Mouse (Mus musculus): ENCODE measurements at regions not wholly inside any gene's neighbourhood (a gene's known extent, or its start where the extent isn't known, plus 50 kb on each side); places are given as distances from the start of the nearest gene placed in this dataset.

DNA sequence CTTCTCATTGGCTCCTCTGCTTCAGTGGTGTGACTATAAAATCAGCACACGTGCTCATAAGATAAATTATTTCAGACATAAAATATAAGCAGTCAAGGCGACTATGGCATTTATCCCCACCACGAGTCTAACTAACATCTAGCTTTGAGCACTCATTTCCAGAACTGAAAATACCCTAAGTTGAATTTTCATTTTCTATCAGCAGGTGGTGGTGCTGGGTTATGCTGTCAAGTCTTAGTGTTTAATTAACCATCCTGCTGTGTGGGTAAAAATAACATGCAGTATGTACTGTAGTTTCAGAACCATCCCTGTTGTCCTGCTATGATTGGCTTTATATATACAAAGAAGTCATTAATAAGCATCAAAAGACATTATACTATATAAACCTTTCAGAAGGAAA lies 110.8 kb upstream of the Dcn start:
- 68% methylated on average over 3 of the region's 3 CpGs for WGBS
- TF ChIP-seq POLR2A (IDR thresholded peaks at IDR 0.05; ENCODE audit: borderline replicate concordance, control insufficient read depth, low read depth, low read length) (no peak), CTCF (IDR thresholded peaks at IDR 0.05; ENCODE audit: control insufficient read depth, insufficient read depth, low read length) (no peak)

DNA sequence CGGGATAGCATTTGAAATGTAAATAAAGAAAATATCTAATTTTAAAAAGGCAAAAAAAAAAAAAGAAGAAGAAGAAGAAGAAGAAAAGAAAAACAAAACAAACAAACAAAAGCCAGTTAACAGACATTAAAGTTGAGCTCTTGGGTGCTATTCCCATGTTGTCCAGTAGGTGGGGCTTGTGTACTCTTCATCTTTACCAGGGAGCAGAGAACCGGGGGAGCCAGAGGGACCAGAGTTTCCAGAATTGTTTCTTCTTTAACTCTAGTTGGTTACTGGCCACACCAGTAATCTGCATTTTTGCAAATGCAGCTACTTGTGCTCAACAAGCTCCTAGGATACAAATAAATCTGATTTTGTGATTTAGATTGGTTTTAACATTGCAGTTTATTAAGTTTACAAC lies 103.6 kb upstream of the Dcn start:
- H3K27ac ChIP-seq (ENCODE audit: control insufficient read depth, insufficient read depth, low read depth, low read length, poor library complexity), result no peak overlapping the region
- 16% methylated on average over 2 of the region's 2 CpGs for WGBS
- H3K4me3 ChIP-seq (replicated peaks; ENCODE audit: control insufficient read depth, low read depth, low read length), result no peak overlapping the region
- H3K4me1 ChIP-seq (ENCODE audit: control insufficient read depth, insufficient read depth, low read length), result no peaks in the 10 kb centered on the region
- TF ChIP-seq CTCF (IDR thresholded peaks at IDR 0.05; ENCODE audit: control insufficient read depth, insufficient read depth, low read length), result peak; percentile 49; the same call in 1 of the 2 replicates
- TF ChIP-seq POLR2A (IDR thresholded peaks at IDR 0.05; ENCODE audit: borderline replicate concordance, control insufficient read depth, low read depth, low read length), result no peak

More for the DNA sequence above, 110.8 kb upstream of the Dcn start:
- Histone ChIP-seq H3K27ac (ENCODE audit: control insufficient read depth, insufficient read depth, low read depth, low read length, poor library complexity) (no peak overlapping the region), H3K4me1 (ENCODE audit: control insufficient read depth, insufficient read depth, low read length) (no peaks in the 10 kb centered on the region), H3K4me3 (replicated peaks; ENCODE audit: control insufficient read depth, low read depth, low read length) (no peak overlapping the region)

GRCm38 (mm10) chr10:97376376-97376775 lies 103.0 kb upstream of the Dcn start:
- TF ChIP-seq CTCF (IDR thresholded peaks at IDR 0.05; ENCODE audit: control insufficient read depth, insufficient read depth, low read length), result no peak
- no peak for TF ChIP-seq POLR2A (IDR thresholded peaks at IDR 0.05; ENCODE audit: borderline replicate concordance, control insufficient read depth, low read depth, low read length)
- 59% methylated on average over 4 of the region's 4 CpGs for WGBS
- Histone ChIP-seq H3K4me3 (replicated peaks; ENCODE audit: control insufficient read depth, low read depth, low read length) (no peak overlapping the region), H3K4me1 (ENCODE audit: control insufficient read depth, insufficient read depth, low read length) (no peaks in the 10 kb centered on the region), H3K27ac (ENCODE audit: control insufficient read depth, insufficient read depth, low read depth, low read length, poor library complexity) (no peak overlapping the region)

DNA sequence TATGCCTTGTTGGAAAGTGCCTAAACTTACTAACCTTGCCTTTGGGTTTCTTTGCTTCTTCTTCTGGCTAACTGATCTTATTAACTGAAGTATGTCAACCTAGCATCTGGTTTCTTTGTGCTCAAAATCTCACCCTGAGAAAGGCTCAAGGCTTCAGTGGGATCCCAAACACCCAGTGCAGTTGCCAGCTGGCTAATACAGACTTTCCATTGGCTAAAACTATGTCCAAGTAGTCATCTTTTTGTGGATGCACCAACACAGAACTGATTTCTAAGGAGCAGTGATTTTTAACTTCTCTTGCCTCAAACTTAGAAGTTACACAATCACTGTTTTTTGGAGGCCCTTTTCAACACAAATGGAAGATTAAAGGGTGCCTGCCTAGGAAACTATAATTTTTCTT lies 97.8 kb upstream of the Dcn start:
- no peak overlapping the region for H3K27ac ChIP-seq (ENCODE audit: control insufficient read depth, insufficient read depth, low read depth, low read length, poor library complexity)
- no peak for TF ChIP-seq POLR2A (IDR thresholded peaks at IDR 0.05; ENCODE audit: borderline replicate concordance, control insufficient read depth, low read depth, low read length)
- TF ChIP-seq CTCF (IDR thresholded peaks at IDR 0.05; ENCODE audit: control insufficient read depth, insufficient read depth, low read length), result no peak
- H3K4me3 ChIP-seq (replicated peaks; ENCODE audit: control insufficient read depth, low read depth, low read length), result no peak overlapping the region
- H3K4me1 ChIP-seq (ENCODE audit: control insufficient read depth, insufficient read depth, low read length), result no peaks in the 10 kb centered on the region

DNA sequence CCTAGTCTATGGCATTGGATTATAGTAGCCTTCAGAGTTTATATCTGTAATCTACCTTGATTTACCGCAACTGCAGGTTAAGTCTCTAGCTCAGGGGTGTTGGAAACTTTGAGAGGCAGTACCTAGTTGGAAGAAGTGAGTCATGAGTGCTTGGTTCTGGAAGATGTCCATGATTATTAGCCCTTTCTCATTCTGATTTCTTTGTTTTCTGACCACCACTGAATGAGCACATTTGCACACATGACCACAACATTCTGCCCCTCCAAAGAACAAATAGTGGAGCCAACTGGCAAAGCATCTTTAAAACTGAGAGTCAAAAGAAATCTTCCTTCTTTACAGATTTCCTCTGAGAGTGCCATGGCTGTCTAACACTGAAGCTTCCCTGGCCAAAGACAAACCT lies 95.5 kb upstream of the Dcn start:
- 74% methylated on average over 1 of the region's 1 CpGs for WGBS
- TF ChIP-seq CTCF (IDR thresholded peaks at IDR 0.05; ENCODE audit: control insufficient read depth, insufficient read depth, low read length) (no peak), POLR2A (IDR thresholded peaks at IDR 0.05; ENCODE audit: borderline replicate concordance, control insufficient read depth, low read depth, low read length) (no peak)
- no peak overlapping the region for H3K27ac ChIP-seq (ENCODE audit: control insufficient read depth, insufficient read depth, low read depth, low read length, poor library complexity)
- H3K4me3 ChIP-seq (replicated peaks; ENCODE audit: control insufficient read depth, low read depth, low read length), result no peak overlapping the region
- H3K4me1 ChIP-seq (ENCODE audit: control insufficient read depth, insufficient read depth, low read length), result no peaks in the 10 kb centered on the region

DNA sequence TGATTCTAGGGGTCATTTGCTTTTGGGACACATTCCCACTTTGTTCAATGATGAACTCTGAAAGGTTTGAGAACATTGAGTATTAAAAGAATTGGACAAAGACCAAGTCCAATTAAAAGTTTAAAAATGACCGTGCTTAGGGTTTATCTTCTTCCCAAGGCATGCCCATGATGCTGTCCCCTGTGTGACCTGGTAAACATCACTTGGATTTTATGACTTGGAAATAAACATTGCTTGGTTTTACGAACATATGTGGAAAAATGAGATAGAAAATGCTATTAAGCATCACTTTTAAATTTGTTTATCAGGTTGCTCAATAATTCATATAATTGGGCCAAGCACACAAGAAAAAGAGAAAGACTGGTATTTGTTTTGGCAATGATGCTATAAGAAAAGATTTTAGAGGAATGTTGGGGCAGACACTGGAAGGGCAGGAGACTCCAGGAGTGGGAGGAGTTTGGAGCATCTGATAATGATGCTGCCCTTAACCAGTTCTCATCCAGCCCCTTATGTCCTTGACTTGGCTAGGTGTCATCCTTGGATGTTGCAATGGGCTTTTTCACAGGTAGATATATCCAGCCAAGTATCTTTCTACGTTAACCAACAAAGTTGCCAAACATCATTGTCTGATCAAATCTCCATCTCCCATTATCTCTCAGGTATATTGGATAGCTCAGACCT lies 92.1 kb upstream of the Dcn start:
- WGBS, result 70% methylated on average over 3 of the region's 3 CpGs

DNA sequence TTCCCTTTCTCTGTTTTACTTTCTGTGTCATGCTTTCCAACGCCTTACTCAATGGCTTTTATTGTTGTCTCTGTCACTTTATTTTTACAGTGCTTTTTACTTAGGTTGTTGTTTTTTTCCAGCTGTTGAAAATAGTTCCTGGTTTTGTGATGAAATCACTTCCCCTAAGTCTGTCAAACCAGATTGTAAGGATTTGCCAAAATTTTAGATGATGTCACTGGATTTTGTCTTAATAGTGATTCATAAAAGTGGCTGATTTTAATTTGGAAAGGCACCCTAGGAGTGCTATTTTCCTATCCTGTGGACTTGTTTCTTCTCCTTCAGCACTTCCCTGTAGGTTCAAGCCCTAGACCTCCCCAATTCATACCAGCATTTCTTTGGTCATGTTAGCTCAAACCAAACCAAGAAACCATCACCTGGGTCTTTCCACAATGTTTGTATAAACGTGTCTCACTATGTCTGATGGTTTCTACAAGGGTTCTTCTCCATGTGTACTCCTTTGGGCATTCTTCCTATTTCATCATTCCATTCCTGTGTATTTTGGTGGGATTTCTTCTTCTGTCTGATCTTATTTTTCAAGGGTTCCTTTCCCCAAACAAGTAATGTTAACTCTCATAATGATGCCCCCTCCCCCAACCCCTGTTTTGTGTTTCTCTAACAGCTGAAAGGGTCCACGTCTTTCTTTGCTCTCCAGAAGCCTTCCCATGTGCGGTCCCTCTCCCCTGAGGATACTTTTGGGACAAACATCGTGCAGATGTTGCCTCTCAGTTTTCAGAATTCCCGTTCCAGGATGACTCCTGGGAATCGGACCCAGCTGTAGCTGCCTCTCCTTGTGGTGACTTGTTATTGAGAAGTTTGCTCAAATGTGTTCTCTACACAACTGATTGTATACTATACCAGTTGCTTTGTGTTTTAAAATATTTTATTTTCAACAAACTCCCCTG lies 89.5 kb upstream of the Dcn start:
- WGBS, result 70% methylated on average over 7 of the region's 7 CpGs
- Histone ChIP-seq H3K4me3 (replicated peaks; ENCODE audit: control insufficient read depth, low read depth, low read length) (no peak overlapping the region), H3K4me1 (ENCODE audit: control insufficient read depth, insufficient read depth, low read length) (no peaks in the 10 kb centered on the region), H3K27ac (ENCODE audit: control insufficient read depth, insufficient read depth, low read depth, low read length, poor library complexity) (no peak overlapping the region)
- TF ChIP-seq CTCF (IDR thresholded peaks at IDR 0.05; ENCODE audit: control insufficient read depth, insufficient read depth, low read length) (no peak), POLR2A (IDR thresholded peaks at IDR 0.05; ENCODE audit: borderline replicate concordance, control insufficient read depth, low read depth, low read length) (no peak)

More for the DNA sequence above, 92.1 kb upstream of the Dcn start:
- Histone ChIP-seq H3K27ac (ENCODE audit: control insufficient read depth, insufficient read depth, low read depth, low read length, poor library complexity) (no peak overlapping the region), H3K4me1 (ENCODE audit: control insufficient read depth, insufficient read depth, low read length) (no peaks in the 10 kb centered on the region), H3K4me3 (replicated peaks; ENCODE audit: control insufficient read depth, low read depth, low read length) (no peak overlapping the region)
- TF ChIP-seq CTCF (IDR thresholded peaks at IDR 0.05; ENCODE audit: control insufficient read depth, insufficient read depth, low read length) (no peak), POLR2A (IDR thresholded peaks at IDR 0.05; ENCODE audit: borderline replicate concordance, control insufficient read depth, low read depth, low read length) (no peak)

- TF ChIP-seq CTCF (IDR thresholded peaks at IDR 0.05; ENCODE audit: control insufficient read depth, insufficient read depth, low read length), result no peak
- TF ChIP-seq POLR2A (IDR thresholded peaks at IDR 0.05; ENCODE audit: borderline replicate concordance, control insufficient read depth, low read depth, low read length), result no peak
- no peaks in the 10 kb centered on the region for H3K4me1 ChIP-seq (ENCODE audit: control insufficient read depth, insufficient read depth, low read length)
- 55% methylated on average over 9 of the region's 9 CpGs for WGBS
These were observed 82.2 kb upstream of the Dcn start for GRCm38 (mm10) chr10:97397062-97397771.

More at GRCm38 (mm10) chr10:97397062-97397771, 82.2 kb upstream of the Dcn start:
- Histone ChIP-seq H3K27ac (ENCODE audit: control insufficient read depth, insufficient read depth, low read depth, low read length, poor library complexity) (no peak overlapping the region), H3K4me3 (replicated peaks; ENCODE audit: control insufficient read depth, low read depth, low read length) (no peak overlapping the region)

All from bone marrow, adult 2 months (tissue).